Mouse (Mus musculus): ENCODE results near the gene Tas2r129. TPM values are rescaled to one million over a fixed set of nuclear protein-coding genes. Genes with fewer than 3 reads are reported as not detected.

Gene Tas2r129
- not detected for polyA plus RNA-seq (2017; shearing (Covaris generic))

DNA sequence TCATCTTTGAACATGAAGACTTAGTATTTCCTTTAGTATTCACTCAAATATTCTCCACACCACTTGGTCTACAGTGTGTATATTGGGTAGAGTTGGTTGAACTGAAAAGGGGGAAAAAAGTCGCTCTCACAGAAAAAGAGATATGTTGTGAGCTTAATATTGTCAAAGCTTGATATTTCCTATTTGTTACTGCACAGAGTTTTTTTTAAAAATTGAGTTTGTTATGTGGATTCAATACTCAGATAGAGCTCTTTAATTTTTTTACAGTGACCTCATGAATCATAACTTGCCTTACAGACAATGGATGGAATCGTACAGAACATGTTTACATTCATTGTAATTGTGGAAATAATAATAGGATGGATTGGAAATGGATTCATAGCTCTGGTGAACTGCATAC lies at the start of gene Tas2r129:
Gene Tas2r129 (plus strand): TSS at position 301 of the 400 bp plus-strand sequence.

DNA sequence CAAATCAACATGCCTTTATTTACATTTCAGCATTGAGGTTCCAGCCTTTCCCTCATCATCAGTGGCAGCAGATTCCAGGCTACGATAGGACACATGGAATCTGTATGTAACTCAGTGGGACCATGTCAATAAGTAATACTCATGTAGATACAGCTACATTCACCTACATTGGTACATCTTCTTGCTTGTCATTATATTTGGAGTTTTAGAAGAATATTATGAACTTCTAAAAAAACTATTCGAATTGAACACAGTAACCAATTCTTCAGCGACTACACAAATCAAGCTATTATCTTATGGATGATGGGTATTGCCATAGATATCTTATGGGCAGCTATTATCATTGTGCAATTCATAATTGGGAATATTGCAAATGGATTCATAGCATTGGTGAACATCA lies 41.6 kb upstream of the Tas2r129 start, which contains the start of gene Tas2r125:
Gene Tas2r125 (plus strand): TSS at position 301 of the 400 bp plus-strand sequence.

DNA sequence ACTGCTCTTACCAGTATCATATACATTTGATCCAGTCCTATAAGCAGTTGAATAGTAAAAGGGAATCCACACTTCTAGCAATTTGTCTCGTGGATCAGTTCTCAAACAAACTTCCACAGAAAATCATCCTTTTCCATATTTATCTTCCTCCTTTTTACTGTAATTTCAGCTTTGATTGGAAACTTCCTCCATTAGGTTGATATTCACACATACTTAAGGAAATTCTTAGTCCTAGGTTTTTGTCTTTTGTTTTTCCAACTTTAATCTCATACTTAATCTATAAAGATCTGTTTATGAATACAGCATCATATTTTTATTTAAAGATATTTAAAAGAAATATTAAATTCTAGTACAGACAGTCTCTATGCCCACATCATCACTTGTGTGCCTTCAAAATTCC lies 6.9 kb downstream of the Tas2r129 start, which contains the start of gene Tas2r131:
Gene Tas2r131 (minus strand): TSS at position 101 of the 400 bp plus-strand sequence.

GRCm38 (mm10) chr6:132980865-132981264 lies 30.0 kb downstream of the Tas2r129 start, which contains the start of gene Tas2r109:
Gene Tas2r109 (minus strand): TSS chr6:132980965.

Other genes with a start within 250 kb of the Tas2r129 start
- gene Tas2r122, start 239.2 kb upstream of the Tas2r129 start, polyA plus RNA-seq (2017; shearing (Covaris generic)), result not detected
- not detected for gene Tas2r115, start 213.1 kb upstream of the Tas2r129 start, polyA plus RNA-seq (2017; shearing (Covaris generic))
- gene Tas2r124, start 196.4 kb upstream of the Tas2r129 start, polyA plus RNA-seq (2017; shearing (Covaris generic)), result not detected
- gene Tas2r102, start 189.0 kb upstream of the Tas2r129 start, polyA plus RNA-seq (2017; shearing (Covaris generic)), result not detected
- not detected for gene Tas2r136, start 172.9 kb upstream of the Tas2r129 start, polyA plus RNA-seq (2017; shearing (Covaris generic))
- gene Tas2r117, start 148.3 kb upstream of the Tas2r129 start, polyA plus RNA-seq (2017; shearing (Covaris generic)), result not detected
- not detected for gene Tas2r123, start 104.0 kb upstream of the Tas2r129 start, polyA plus RNA-seq (2017; shearing (Covaris generic))
- gene Tas2r116, start 95.7 kb upstream of the Tas2r129 start, polyA plus RNA-seq (2017; shearing (Covaris generic)), result not detected
- gene Tas2r110, start 83.1 kb upstream of the Tas2r129 start, polyA plus RNA-seq (2017; shearing (Covaris generic)), result not detected
- not detected for gene Tas2r113, start 58.1 kb upstream of the Tas2r129 start, polyA plus RNA-seq (2017; shearing (Covaris generic))
- gene Tas2r125, start 41.5 kb upstream of the Tas2r129 start, polyA plus RNA-seq (2017; shearing (Covaris generic)), result not detected
- not detected for gene Tas2r131, start 6.8 kb downstream of the Tas2r129 start, polyA plus RNA-seq (2017; shearing (Covaris generic))
- not detected for gene Tas2r109, start 29.9 kb downstream of the Tas2r129 start, polyA plus RNA-seq (2017; shearing (Covaris generic))
- not detected for gene Tas2r103, start 86.0 kb downstream of the Tas2r129 start, polyA plus RNA-seq (2017; shearing (Covaris generic))
- gene Tas2r140, start 104.7 kb downstream of the Tas2r129 start, polyA plus RNA-seq (2017; shearing (Covaris generic)), result not detected
- 16.8 TPM for gene Smim10l1, start 153.8 kb downstream of the Tas2r129 start, polyA plus RNA-seq (2017; shearing (Covaris generic))

All from naive thymus-derived CD4-positive, alpha-beta T cell, adult 5 months (primary cell).